Mouse (Mus musculus): ENCODE results near the gene Krt7. TPM values are rescaled to one million over a fixed set of nuclear protein-coding genes. Genes with fewer than 3 reads are reported as not detected.

Krt7 gene
- total RNA-seq, 2 experiments from 2014 or later, result 1.2 TPM; not detected in 1

DNA sequence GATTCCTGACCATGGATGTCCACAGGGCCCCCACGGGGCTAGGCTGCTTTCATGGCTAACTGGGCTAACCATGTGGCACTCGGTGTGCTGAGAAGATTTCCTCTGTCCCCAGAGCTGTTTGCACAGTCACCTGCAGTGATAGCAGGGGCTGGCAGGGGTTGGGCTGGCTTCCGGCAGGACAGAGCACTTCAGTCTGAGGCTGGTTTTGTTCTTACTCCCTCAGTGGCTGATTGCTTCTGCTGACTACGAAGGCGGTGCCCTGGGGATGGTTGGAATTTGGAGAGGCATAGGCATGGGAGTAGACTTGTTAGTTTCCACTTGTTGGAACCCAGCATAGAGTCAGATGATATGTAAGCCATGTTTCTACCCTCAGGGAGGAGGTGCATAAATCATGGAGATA, 14.1 kb downstream of the Krt7 start:
- no peak for ATAC-seq (replicated peaks; ENCODE audit: low FRiP score, poor library complexity, severe bottlenecking)

DNA sequence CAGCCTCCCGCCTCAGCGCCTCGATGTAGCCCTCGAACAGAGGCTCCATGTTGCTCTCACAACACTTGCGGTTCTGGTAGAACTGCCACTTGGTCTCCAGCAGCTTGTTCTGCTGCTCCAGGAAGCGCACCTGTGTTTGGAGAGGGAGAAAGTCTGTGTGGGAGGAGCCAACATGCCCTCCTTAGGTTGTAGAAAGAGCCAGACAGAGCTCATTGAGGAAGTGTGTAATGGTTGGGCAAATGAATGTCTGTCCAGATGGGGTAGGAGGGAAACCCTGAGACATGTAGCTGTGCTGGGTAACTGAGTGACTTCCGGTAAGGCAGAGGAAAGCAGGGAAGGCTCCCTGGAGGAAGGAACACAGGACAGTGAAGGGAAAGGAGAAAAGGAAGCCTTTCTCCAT, 25.8 kb downstream of the Krt7 start:
- ATAC-seq (replicated peaks; ENCODE audit: low FRiP score, poor library complexity, severe bottlenecking), result no peak

DNA sequence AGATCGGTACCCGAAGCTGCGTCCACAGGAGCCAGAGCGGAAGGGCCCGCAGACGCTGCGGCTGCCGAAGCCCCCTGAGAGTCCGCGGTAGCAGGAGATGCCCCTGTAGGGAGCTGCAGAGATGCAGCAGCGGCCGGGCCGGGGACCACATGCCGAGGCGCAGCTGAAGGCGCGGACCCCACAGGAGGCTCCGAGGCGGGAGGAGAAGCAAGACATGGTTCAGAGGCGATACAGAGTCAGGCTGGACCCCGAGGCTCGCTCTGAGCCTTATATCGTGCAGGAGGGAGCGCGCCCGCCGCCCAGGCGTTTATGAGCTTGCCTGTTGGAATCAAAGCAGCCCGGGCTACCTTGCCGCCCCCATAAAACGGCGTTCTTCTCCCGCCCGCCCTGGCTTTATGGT, 27.7 kb downstream of the Krt7 start, which contains the start of gene Krt87:
Gene Krt87 (minus strand): TSS at position 250 of the 400 bp plus-strand sequence.
- ATAC-seq (replicated peaks; ENCODE audit: low FRiP score, poor library complexity, severe bottlenecking), result no peak

DNA sequence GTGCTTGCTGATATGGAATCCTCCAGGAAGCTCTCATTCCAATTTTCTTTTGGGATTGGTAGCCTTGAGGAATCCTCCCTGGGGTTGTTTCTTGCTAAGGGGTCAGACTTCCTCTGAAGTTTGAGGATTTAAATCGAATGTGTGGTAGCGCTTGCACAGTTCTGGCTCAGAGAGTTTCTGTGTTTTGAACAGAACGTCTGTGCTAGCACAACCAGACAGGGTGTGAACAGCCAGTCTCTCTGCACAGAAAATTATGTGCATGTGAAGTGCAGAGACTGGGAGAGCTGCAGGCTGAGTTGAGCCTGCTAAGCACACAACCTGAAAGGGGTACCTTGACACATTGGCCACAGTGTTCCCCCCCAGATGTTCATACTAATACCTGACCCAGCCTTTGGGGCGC, 30.0 kb downstream of the Krt7 start:
- no peak for ATAC-seq (replicated peaks; ENCODE audit: low FRiP score, poor library complexity, severe bottlenecking)

DNA sequence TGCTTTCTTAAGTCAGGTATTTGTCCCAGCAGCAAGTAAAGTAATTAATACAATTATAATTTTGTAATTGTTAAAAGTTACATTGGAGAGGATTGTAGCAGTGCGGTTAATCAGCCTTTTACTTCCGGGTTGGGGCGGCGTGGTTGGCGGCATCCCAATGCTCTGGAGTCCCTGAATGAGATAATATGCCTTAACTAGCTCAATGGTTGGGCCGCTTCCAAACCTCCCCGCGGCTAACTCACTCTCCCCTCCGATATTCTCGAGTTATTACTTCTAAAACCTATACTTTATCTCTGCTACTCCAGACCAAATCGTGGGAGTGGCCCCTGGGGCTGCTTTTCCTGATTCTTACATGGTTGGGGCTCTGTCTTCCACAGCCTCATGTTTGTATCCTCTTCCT, 35.7 kb downstream of the Krt7 start:
- ATAC-seq (replicated peaks; ENCODE audit: low FRiP score, poor library complexity, severe bottlenecking), result no peak

DNA sequence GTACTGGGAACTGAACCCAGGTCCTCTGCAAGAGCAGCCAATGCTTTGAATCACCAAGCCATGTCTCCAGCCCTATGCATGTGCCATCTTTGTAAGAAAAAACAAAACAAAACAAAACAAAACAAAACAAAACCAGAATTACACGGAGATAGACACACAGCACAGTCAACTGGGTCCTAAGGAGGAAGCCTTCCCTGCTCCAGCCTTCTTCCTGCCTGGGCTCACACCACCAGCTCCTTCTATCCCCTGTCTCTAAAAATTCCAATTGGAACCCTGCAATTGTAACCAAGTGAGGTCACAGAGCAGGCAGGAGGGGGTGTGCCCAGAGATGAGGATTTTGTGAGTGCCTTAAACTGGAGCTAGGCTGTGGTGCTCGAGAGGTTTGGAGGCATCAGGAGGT, 36.6 kb downstream of the Krt7 start, which contains the start of gene Krt88:
Gene Krt88 (plus strand): TSS at position 301 of the 400 bp plus-strand sequence.
- ATAC-seq (replicated peaks; ENCODE audit: low FRiP score, poor library complexity, severe bottlenecking), result no peak

DNA sequence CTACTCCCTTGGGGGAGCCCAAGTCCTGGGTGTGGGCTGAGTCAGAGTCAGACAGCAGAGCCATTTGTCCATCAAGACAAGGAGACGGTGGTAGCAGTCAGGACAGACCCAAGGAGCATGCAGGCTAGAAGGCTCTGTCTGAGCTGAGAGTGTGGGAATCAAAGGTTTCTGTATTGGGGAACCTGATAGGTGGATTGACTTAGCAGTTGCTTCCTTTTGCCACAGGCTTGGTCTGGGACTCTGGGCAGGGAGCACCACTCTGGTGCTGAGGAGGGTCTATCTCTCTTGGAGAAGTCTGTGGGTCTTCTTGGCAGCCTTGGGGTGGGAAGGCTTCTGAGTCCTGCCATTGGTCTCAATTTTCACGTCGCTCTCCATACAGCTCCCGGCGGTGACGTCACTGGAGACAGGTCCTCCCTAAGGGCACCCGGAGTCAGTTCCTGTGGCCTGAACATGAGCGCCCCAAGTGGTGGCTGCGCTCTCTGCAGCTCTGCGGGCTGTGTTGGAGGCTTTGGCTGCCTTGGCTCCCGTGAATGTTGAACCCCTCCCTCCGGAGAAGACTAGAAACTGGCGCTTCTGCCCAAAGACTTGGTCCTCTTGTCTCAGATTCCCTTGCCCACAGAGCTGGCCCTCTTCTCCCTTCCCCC, 42.4 kb downstream of the Krt7 start:
- ATAC-seq (replicated peaks; ENCODE audit: low FRiP score, poor library complexity, severe bottlenecking), result peak; percentile 59; the same call in 1 of the 2 replicates

DNA sequence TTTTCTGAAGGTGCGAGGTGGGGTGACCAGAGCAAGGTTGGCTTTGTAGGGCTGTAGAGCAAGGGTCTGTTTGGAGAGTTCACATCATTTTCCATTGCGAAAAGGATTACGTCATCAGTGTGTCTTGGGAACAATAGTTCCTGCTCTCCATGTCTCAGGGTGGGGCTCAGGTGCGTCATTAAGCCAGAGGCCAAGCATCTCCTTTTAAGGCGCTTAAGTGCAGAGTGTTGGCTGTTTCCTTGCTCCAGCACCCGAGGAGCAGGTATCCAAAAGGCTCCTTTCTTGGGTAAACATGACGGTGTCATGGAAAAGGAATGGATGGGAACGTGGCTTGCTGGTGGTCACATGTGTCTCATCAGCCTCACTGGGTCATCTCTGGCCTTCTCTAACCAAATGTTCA, 43.9 kb downstream of the Krt7 start:
- no peak for ATAC-seq (replicated peaks; ENCODE audit: low FRiP score, poor library complexity, severe bottlenecking)

DNA sequence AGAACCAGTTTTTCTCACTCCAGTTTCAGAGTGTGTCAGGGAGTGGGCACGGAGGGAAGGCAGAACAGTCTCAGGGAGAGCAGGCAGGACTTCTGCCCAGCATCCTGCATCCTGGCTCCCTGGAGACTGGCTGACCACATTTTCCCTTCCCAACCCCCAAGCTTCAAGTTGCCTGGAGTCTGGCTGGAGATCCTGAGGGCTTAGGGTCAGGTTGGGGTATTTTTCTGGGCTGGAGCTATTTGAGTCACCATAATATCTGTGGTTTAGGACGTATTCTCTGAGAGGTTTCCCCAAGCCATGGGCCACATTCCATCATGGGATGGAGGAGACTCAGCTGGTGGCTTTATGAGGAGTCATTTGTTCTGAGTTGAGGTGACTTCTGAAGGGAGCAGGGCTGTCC, 44.4 kb downstream of the Krt7 start:
- no peak for ATAC-seq (replicated peaks; ENCODE audit: low FRiP score, poor library complexity, severe bottlenecking)

DNA sequence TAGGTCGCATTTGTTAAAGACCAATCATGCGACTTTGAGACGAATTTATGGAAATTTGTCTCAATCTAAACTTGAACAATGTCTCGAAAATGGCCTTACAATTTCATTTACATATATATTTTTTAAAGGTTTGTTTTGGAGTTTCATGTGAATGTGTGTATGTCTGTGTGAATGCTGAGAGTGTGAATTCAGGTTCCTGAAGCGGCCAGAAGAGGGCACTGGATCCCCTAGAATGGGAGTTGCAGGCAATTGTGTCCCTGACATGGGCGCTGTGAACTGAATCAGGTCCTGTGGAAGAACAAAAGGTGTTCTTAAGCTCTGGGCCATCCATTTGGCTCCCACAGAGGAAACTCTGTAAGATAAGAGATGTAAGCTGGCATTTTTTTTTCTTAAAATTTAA, 45.0 kb downstream of the Krt7 start:
- no peak for ATAC-seq (replicated peaks; ENCODE audit: low FRiP score, poor library complexity, severe bottlenecking)

DNA sequence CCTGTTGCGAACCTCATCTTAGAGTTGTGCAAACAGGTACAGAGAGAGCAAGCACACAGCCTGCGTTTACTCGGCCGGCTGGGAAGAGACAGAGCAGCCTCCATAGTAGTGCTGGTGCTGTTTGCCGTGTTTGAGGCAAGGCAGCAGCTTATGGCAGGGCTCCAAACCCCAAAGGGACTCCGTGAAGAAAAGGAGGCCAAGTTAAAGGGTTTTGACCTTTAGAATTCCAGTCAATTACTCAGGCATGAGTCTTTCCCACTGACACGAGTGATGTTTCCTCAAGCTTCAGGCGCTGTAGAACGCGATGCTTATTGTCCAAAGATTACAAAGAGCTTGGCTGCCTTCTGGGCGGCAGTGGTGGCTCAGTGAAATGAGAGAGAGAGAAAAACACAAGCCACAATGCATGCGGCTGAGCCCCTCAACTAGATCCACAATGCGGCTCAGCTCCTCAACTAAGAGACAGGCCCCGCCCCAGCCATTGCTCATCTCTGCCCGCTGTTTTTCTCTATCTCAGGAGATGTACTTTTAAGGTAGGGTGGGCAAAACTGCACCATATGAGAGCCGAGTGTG, 47.6 kb downstream of the Krt7 start:
- no peak for ATAC-seq (replicated peaks; ENCODE audit: low FRiP score, poor library complexity, severe bottlenecking)

DNA sequence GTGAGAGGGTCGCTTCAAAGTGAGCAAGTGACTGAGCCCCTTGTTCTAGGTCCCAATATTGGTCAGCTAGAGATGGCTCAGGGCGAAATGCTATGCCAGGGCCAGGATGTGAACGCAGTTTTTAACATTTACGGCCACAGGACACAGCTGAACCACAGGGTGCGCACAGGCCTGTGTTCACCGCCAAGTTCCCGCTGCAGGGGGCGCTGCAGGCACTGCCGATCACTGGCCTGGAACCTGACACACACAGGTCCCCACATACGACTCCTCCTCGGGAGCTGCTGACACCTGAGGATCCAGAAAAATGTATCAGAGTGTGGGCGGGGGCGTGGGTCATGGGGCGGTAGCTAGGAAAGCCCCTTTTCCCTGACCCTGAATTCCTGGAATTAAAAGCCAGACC, 48.4 kb downstream of the Krt7 start:
- ATAC-seq (replicated peaks; ENCODE audit: low FRiP score, poor library complexity, severe bottlenecking), result no peak

DNA sequence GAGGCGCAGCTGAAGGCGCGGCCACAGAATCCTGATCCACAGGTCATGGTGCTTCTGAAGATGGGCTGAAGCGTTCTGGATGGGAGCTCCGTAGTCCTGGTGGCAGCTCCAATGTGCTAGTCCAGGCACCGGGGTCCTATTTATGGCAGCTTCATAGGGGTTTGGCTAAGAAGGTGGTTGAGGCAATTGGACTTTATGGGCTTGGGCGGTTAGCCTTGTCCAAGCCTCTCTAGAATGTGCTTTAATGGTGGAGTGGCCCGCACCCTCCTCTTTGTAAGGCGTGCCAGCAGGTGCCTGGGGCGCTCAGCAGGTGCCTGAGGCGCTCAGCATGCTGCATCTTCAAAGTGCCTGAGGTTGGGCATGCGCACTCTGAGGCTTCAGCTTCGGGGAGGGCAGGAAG, 52.8 kb downstream of the Krt7 start, which contains the start of gene Krt81:
Gene Krt81 (minus strand): TSS at position 101 of the 400 bp plus-strand sequence.
- no peak for ATAC-seq (replicated peaks; ENCODE audit: low FRiP score, poor library complexity, severe bottlenecking)

DNA sequence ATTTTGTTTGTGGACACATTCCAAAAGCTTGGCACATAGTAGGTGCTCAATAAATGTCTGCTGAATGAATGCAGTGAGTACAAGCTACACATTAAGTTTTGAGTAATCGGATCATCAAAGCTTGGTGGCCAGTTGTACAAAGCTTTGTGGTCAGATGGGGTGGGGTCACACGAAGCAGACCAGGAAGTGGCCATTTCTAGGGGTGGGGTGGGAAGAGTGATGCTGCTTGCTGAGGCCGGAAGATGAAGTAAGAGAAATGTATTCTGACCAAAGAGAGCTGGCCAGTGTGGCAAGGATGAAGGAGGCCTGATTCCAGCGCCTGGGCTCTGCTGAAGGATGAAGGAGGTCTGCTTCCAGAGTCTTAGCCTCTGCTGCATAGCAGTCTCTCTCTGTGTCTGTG, 58.2 kb downstream of the Krt7 start:
- ATAC-seq (replicated peaks; ENCODE audit: low FRiP score, poor library complexity, severe bottlenecking), result no peak

DNA sequence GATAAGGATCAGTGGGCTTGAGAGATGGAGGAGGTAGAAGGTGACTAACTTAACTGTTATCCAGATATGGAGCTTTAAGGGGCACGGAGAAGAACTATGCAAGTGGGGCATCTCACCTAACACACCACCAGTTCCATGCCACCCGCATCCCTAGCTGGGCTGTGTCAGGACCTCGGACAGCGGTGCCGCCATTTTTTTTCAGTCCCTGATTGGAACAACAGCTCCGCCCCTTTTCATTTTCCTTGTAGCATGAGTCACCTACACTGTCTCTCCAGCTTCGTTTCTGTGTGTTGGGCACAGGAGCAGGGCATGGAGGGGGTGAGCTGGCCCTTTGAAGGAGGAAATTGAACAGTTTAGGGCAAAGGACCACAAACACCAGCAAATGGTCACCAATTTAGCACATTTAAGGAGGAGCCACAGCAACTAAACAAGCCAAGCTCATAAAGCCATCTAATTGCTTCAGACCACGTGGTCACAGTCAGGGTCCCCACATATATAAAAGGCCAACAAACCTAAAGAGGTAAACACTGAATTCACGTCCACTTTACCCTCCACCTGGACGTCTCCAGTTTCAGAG, 62.2 kb downstream of the Krt7 start, which contains the start of gene Krt86:
Gene Krt86 (plus strand): TSS at position 527 of the 577 bp plus-strand sequence.
- no peak for ATAC-seq (replicated peaks; ENCODE audit: low FRiP score, poor library complexity, severe bottlenecking)

DNA sequence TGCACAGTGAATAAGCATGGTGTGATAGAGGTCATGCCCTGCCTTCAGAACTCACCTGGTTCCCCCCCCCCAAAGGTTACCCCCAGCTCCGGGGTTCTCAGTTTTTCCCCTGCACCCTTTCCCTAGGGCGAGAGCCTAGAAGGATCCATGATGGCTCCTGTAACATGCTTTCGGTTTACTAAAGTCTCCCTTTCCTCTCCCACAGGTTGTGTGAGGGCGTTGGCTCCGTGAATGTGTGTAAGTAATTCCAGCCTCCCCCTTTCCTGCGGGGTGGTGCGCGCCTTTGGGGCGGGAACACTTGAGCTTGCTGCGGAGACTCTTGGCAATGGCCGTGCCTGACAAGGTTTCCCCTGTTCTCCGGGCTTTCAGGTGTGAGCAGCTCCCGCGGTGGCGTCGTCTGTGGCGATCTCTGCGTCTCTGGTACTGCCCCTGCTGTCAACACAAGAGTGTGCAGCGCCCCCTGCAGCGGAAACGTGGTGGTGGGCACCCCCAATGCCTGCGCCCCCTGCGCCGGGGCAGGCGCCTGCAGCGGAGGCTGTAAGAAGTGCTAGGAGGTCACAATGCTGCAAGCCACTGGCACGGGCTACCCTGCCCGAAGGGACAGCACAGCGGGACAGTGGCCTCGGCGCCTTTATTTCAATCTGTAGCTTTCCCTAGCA, 68.3 kb downstream of the Krt7 start:
- no peak for ATAC-seq (replicated peaks; ENCODE audit: low FRiP score, poor library complexity, severe bottlenecking)

DNA sequence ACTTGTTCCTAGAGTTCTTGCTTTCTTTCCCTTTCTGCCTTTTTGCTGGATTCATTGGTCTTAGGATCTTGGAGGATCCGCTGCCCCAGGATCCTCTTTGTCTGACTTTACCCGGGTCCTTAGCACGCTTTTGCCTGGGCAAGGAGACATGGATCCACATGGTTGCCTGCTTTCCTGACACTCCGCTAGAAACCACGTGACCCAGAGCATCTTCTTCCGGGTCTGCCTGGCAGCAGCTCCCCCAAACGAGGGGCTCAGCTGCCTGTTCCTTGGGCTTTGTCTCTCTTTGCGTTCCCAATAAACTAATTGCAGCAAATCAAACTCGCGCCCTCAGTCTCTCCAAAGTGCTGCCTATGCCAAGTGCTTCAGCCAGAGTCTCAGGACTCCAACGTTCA, 68.8 kb downstream of the Krt7 start:
- ATAC-seq (replicated peaks; ENCODE audit: low FRiP score, poor library complexity, severe bottlenecking), result no peak

Data from erythroblast, adult 5-6 weeks (primary cell).